ENCODE assay signal across 8 mouse cellular contexts in the genomic region with DNA sequence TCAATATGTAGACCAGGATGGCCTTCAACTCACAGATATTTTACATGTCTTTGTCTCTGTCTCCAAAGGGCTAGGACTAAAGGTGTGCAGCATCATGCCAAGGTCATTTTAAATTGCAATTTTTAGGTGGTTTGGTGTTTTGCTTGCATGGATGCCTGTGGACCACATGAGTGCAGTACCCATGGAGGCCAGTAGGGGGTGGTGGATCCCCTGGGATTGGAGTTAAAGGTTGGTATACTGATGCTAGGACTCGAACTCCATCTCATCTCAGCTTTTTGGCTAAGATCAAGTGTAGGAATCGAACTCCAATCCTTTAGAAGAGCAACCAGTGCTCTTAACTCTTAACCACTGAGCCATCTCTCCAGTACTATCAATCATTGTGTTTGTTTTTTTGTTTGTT. TPM values are rescaled to one million over a fixed set of nuclear protein-coding genes. Genes with fewer than 3 reads are reported as not detected.
A peak's percentile ranks its signal among the peaks of the same experiment; 100 is the strongest.
DNase-seq lines count a peak whose midpoint lies in the region; ATAC-seq and TF ChIP-seq lines count a peak whose summit lies in the region.

No protein-coding gene starts in this region.

- ATAC-seq in midbrain, embryonic 11.5 days (ENCODE audit: low FRiP score) = no peak
- ATAC-seq in midbrain, embryonic 16.5 days = no peak
- no peak for ATAC-seq in lung, embryonic 14.5 days (ENCODE audit: insufficient read depth)

- H3K27ac ChIP-seq in midbrain, embryonic 11.5 days (ENCODE audit: low read depth, low read length) = no peak overlapping the region
- H3K27ac ChIP-seq in midbrain, embryonic 16.5 days (ENCODE audit: low read length) = no peak overlapping the region
- H3K27ac ChIP-seq in cortical plate, adult 2 months (ENCODE audit: insufficient read depth, low read length) = no peak overlapping the region
- H3K27ac ChIP-seq in lung, embryonic 14.5 days (ENCODE audit: low read depth) = no peak overlapping the region

- no peak overlapping the region for H3K9ac ChIP-seq in midbrain, embryonic 11.5 days (ENCODE audit: low read length)
- H3K9ac ChIP-seq in midbrain, embryonic 16.5 days (ENCODE audit: low read depth, low read length) = no peak overlapping the region
- H3K9ac ChIP-seq in lung, embryonic 14.5 days = no peak overlapping the region

- peak; percentile 41 for DNase-seq in cerebellum, adult 8-10 months
- no peak for DNase-seq in cerebellum, adult 11-12 months
- DNase-seq in midbrain, embryonic 11.5 days (ENCODE audit: low spot score, missing footprints) = peak; percentile 95
- peak; percentile 64 for DNase-seq in lung, embryonic 14.5 days
- DNase-seq in testis, postnatal 10 days (ENCODE audit: low spot score) = peak; percentile 77
- no peak for DNase-seq in right cerebral cortex, adult 2 months (ENCODE audit: low spot score in 2 of 2)

- no peak for TF ChIP-seq POLR2A in cortical plate, adult 2 months (IDR thresholded peaks at IDR 0.05; ENCODE audit: extremely low read depth, insufficient read depth, low read length)

- H3K4me1 ChIP-seq in midbrain, embryonic 11.5 days (ENCODE audit: control insufficient read depth, insufficient read depth, low read length) = no peaks in the 10 kb centered on the region
- peaks cover 5% of the 10 kb centered on the region for H3K4me1 ChIP-seq in midbrain, embryonic 16.5 days (ENCODE audit: control insufficient read depth, insufficient read depth, low read length)
- no peaks in the 10 kb centered on the region for H3K4me1 ChIP-seq in cortical plate, adult 2 months (ENCODE audit: control insufficient read depth, insufficient read depth, low read length)
- H3K4me1 ChIP-seq in lung, embryonic 14.5 days (ENCODE audit: insufficient read depth) = no peaks in the 10 kb centered on the region

- peak; percentile 54 for TF ChIP-seq CTCF in cortical plate, adult 2 months (IDR thresholded peaks at IDR 0.05; ENCODE audit: extremely low read depth, insufficient read depth, low read length)
- peak; percentile 86 for TF ChIP-seq CTCF in lung, embryonic 14.5 days (IDR thresholded peaks at IDR 0.05; ENCODE audit: low read depth)

- whole genome bisulfite sequencing in midbrain, embryonic 11.5 days = 48% methylated on average over 2 of the region's 2 CpGs
- 26% methylated on average over 2 of the region's 2 CpGs for WGBS in midbrain, embryonic 16.5 days
- WGBS in lung, embryonic 14.5 days = 57% methylated on average over 2 of the region's 2 CpGs

- no peak overlapping the region for H3K4me3 ChIP-seq in midbrain, embryonic 11.5 days (ENCODE audit: low read depth, low read length)
- H3K4me3 ChIP-seq in midbrain, embryonic 16.5 days (ENCODE audit: low read depth, low read length) = no peak overlapping the region
- no peak overlapping the region for H3K4me3 ChIP-seq in cortical plate, adult 2 months (ENCODE audit: insufficient read depth, low read length)
- no peak overlapping the region for H3K4me3 ChIP-seq in lung, embryonic 14.5 days (ENCODE audit: low read depth, low read length)

- H3K9me3 ChIP-seq in midbrain, embryonic 11.5 days (ENCODE audit: control insufficient read depth, low read length) = no peaks in the 10 kb centered on the region
- no peaks in the 10 kb centered on the region for H3K9me3 ChIP-seq in midbrain, embryonic 16.5 days (replicated peaks; ENCODE audit: control insufficient read depth, low read length, poor library complexity, severe bottlenecking)
- H3K9me3 ChIP-seq in lung, embryonic 14.5 days (ENCODE audit: low read depth, low read length) = no peaks in the 10 kb centered on the region

- H3K27me3 ChIP-seq in midbrain, embryonic 11.5 days (ENCODE audit: control insufficient read depth, insufficient read depth, low read length) = no peaks in the 10 kb centered on the region
- no peaks in the 10 kb centered on the region for H3K27me3 ChIP-seq in midbrain, embryonic 16.5 days (ENCODE audit: control insufficient read depth, insufficient read depth, low read depth, low read length)
- no peaks in the 10 kb centered on the region for H3K27me3 ChIP-seq in lung, embryonic 14.5 days (ENCODE audit: insufficient read depth, low read length)

- no peak overlapping the region for H3K4me2 ChIP-seq in midbrain, embryonic 11.5 days
- no peak overlapping the region for H3K4me2 ChIP-seq in midbrain, embryonic 16.5 days (ENCODE audit: low read length)
- no peak overlapping the region for H3K4me2 ChIP-seq in lung, embryonic 14.5 days

- no peaks in the 10 kb centered on the region for H3K36me3 ChIP-seq in midbrain, embryonic 11.5 days (ENCODE audit: control insufficient read depth, insufficient read depth, low read length)
- no peaks in the 10 kb centered on the region for H3K36me3 ChIP-seq in midbrain, embryonic 16.5 days (ENCODE audit: control insufficient read depth, insufficient read depth, low read length)
- H3K36me3 ChIP-seq in lung, embryonic 14.5 days (ENCODE audit: insufficient read depth) = no peaks in the 10 kb centered on the region

RNA-seq across cellular contexts. Expression of a gene that starts 20.2 kb away (rescaled TPM):
- polyA plus RNA-seq in midbrain, embryonic 11.5 days (2014; fragmentation: Nextera tagmentation; extraction: Ambion mirVana) = 19.0 and 23.9 TPM in 2 replicates
- 25.0 and 26.5 TPM in 2 replicates for polyA plus RNA-seq in midbrain, embryonic 16.5 days (2015; fragmentation: Nextera tagmentation; extraction: Ambion mirVana)
- 41.8 and 41.9 TPM in 2 replicates for polyA plus RNA-seq in cortical plate, adult 2 months (2012; rRNA removed)
- 31.8 and 37.8 TPM in 2 replicates for polyA plus RNA-seq in lung, embryonic 14.5 days (2014; fragmentation: Nextera tagmentation; extraction: Ambion mirVana)

RNA-seq across cellular contexts. Expression of a gene that starts 38.3 kb away (rescaled TPM):
- polyA plus RNA-seq in midbrain, embryonic 11.5 days (2014; fragmentation: Nextera tagmentation; extraction: Ambion mirVana) = 5.8 and 6.0 TPM in 2 replicates
- 7.6 and 9.4 TPM in 2 replicates for polyA plus RNA-seq in midbrain, embryonic 16.5 days (2015; fragmentation: Nextera tagmentation; extraction: Ambion mirVana)
- polyA plus RNA-seq in cortical plate, adult 2 months (2012; rRNA removed) = 7.1 TPM in 2 replicates
- polyA plus RNA-seq in lung, embryonic 14.5 days (2014; fragmentation: Nextera tagmentation; extraction: Ambion mirVana) = 8.8 and 9.7 TPM in 2 replicates

Comparison
In these comparisons a context has a peak if more than half of its experiments do, and no peak if none do; other contexts are left out.
1. DNase-seq: peak in cerebellum, adult 8-10 months (single experiment), midbrain, embryonic 11.5 days (single experiment), lung, embryonic 14.5 days (single experiment) and testis, postnatal 10 days (single experiment); none in cerebellum, adult 11-12 months (single experiment) and right cerebral cortex, adult 2 months (0 of 2).